Mouse (Mus musculus) intestine, embryonic 16.5 days (tissue): Measurements from ENCODE around the gene Sox18. TPM values are rescaled to one million over a fixed set of nuclear protein-coding genes. Genes with fewer than 3 reads are reported as not detected.

Experiments
- ATAC-seq: fragments of 200-750 bp; cut with Nextera tagmentation; 2 replicates; pipeline ENCODE4 v1.8.0; 2017; ENCODE audit warnings: moderate TSS enrichment, moderate library complexity
- H3K27ac ChIP-seq: fragments of 300-500 bp; sonication (generic); 2 replicates; pipeline ENCODE4 v1.5.1; 2014; ENCODE audit warnings: mild to moderate bottlenecking, low read length
- H3K27me3 ChIP-seq: fragments of 300-500 bp; sonication (generic); replicated peaks from 2 replicates; pipeline ENCODE4 v1.6.1; 2014; ENCODE audit warnings: low read length, control low read depth, mixed read lengths; ENCODE audit not compliant: control insufficient read depth, insufficient read depth
- H3K36me3 ChIP-seq: fragments of 300-500 bp; sonication (generic); 2 replicates; pipeline ENCODE4 v1.6.1; 2014; ENCODE audit warnings: low read length, control low read depth; ENCODE audit not compliant: control insufficient read depth, insufficient read depth
- H3K4me1 ChIP-seq: fragments of 300-500 bp; sonication (generic); 2 replicates; pipeline ENCODE4 v1.6.1; 2014; ENCODE audit warnings: low read length, control low read depth, mixed read lengths; ENCODE audit not compliant: control insufficient read depth, insufficient read depth
- H3K4me2 ChIP-seq: fragments of 300-500 bp; sonication (generic); 2 replicates; pipeline ENCODE4 v1.6.1; 2014; ENCODE audit warnings: low read depth, low read length, control low read depth
- H3K4me3 ChIP-seq: fragments of 300-500 bp; sonication (generic); 2 replicates; pipeline ENCODE4 v1.5.1; 2014; ENCODE audit warnings: mild to moderate bottlenecking, low read length
- H3K9ac ChIP-seq: fragments of 300-500 bp; sonication (generic); 2 replicates; pipeline ENCODE4 v1.6.1; 2014; ENCODE audit warnings: low read depth, low read length
- H3K9me3 ChIP-seq: fragments of 300-500 bp; sonication (generic); 2 replicates; pipeline ENCODE4 v1.6.1; 2016; ENCODE audit warnings: low read length, control low read depth; ENCODE audit not compliant: control insufficient read depth
- WGBS: fragments of 180-500 bp; shearing (Covaris S2); extraction: QIAGEN DNeasy Blood & Tissue Kit; methylation state at CpG from one replicate; pipeline ENCODE4 v1.1.7; 2014; 5-methylcytosine and 5-hydroxymethylcytosine counted together
- polyA plus RNA-seq: library from polyadenylated mRNA; unstranded; fragments of >200 nt; fragmentation: Nextera tagmentation; extraction: Ambion mirVana; gene quantifications from 2 replicates; pipeline ENCODE4 v1.2.1, GENCODE M21; 2015

Sox18 gene
- polyA plus RNA-seq, 1 experiment from 2014 or later: 30.1 TPM

GRCm38 (mm10) chr2:181684713-181685112 lies 13.3 kb upstream of the Sox18 start:
- ATAC-seq: no peak
- Histone ChIP-seq H3K4me2 (no peak overlapping the region), H3K36me3 (peaks cover 8% of the 10 kb centered on the region; the same call in 1 of the 2 replicates), H3K27ac (no peak overlapping the region), H3K9me3 (no peaks in the 10 kb centered on the region), H3K4me3 (no peak overlapping the region), H3K27me3 (no peaks in the 10 kb centered on the region), H3K4me1 (peaks cover 7% of the 10 kb centered on the region; the same call in 1 of the 2 replicates), H3K9ac (no peak overlapping the region)
- WGBS: 47% methylated on average over 1 of the region's 1 CpGs

- H3K36me3 ChIP-seq: peaks cover 5% of the 10 kb centered on the region; the same call in 1 of the 2 replicates
- H3K9me3 ChIP-seq: no peaks in the 10 kb centered on the region
- H3K27ac ChIP-seq: no peak overlapping the region
- no peaks in the 10 kb centered on the region for H3K27me3 ChIP-seq
- no peak for ATAC-seq
- WGBS: 69% methylated on average over 4 of the region's 4 CpGs
- H3K4me1 ChIP-seq: peaks cover 7% of the 10 kb centered on the region; the same call in 1 of the 2 replicates
- no peak overlapping the region for H3K4me2 ChIP-seq
- H3K4me3 ChIP-seq: no peak overlapping the region
- no peak overlapping the region for H3K9ac ChIP-seq
These were observed 11.9 kb upstream of the Sox18 start for GRCm38 (mm10) chr2:181683381-181683780.

GRCm38 (mm10) chr2:181681978-181682377 lies 10.5 kb upstream of the Sox18 start:
- no peak overlapping the region for H3K9ac ChIP-seq
- no peak for ATAC-seq
- 75% methylated on average over 1 of the region's 1 CpGs for WGBS

GRCm38 (mm10) chr2:181680716-181681117 lies 9.3 kb upstream of the Sox18 start:
- H3K9me3 ChIP-seq: no peaks in the 10 kb centered on the region
- ATAC-seq: peak; percentile 37
- WGBS: 18% methylated on average over 7 of the region's 7 CpGs
- no peaks in the 10 kb centered on the region for H3K36me3 ChIP-seq
- H3K27ac ChIP-seq: no peak overlapping the region; the same call in 1 of the 2 replicates
- H3K4me3 ChIP-seq: peak overlapping the region; percentile 77
- peaks cover 8% of the 10 kb centered on the region; the same call in 1 of the 2 replicates for H3K27me3 ChIP-seq
- H3K4me1 ChIP-seq: peaks cover 9% of the 10 kb centered on the region; the same call in 1 of the 2 replicates
- peak overlapping the region; percentile 90 for H3K4me2 ChIP-seq
- H3K9ac ChIP-seq: peak overlapping the region; percentile 86

More at GRCm38 (mm10) chr2:181681978-181682377, 10.5 kb upstream of the Sox18 start:
- Histone ChIP-seq H3K9me3 (no peaks in the 10 kb centered on the region), H3K4me2 (no peak overlapping the region), H3K27me3 (peaks cover 3% of the 10 kb centered on the region; the same call in 1 of the 2 replicates), H3K4me1 (peaks cover 7% of the 10 kb centered on the region; the same call in 1 of the 2 replicates), H3K27ac (no peak overlapping the region), H3K4me3 (no peak overlapping the region), H3K36me3 (no peaks in the 10 kb centered on the region; the same call in 1 of the 2 replicates)

- WGBS: under 1% methylated on average over 64 of the region's 69 CpGs
- no peaks in the 10 kb centered on the region for H3K36me3 ChIP-seq
- H3K9ac ChIP-seq: peak within 1 kb of the TSS; percentile 86
- peaks cover 10% of the 10 kb centered on the region; the same call in 1 of the 2 replicates for H3K27me3 ChIP-seq
- peak within 1 kb of the TSS; percentile 90 for H3K4me2 ChIP-seq
- peak within 1 kb of the TSS; percentile 4 for H3K27ac ChIP-seq
- peaks cover 13% of the 10 kb centered on the region for H3K4me1 ChIP-seq
- no peaks in the 10 kb centered on the region for H3K9me3 ChIP-seq
- peak within 1 kb of the TSS; percentile 77 for H3K4me3 ChIP-seq
- peak; percentile 54 for ATAC-seq
These were observed 8.7 kb upstream of the Sox18 start, which contains the start of gene Tcea2 for GRCm38 (mm10) chr2:181679951-181680715. Gene Tcea2, plus strand, starts transcription at chr2:181680310.

- WGBS: 30% methylated on average over 1 of the region's 1 CpGs
- Histone ChIP-seq H3K4me3 (no peak overlapping the region), H3K4me2 (no peak overlapping the region), H3K4me1 (peaks cover 13% of the 10 kb centered on the region), H3K36me3 (no peaks in the 10 kb centered on the region), H3K9ac (no peak overlapping the region), H3K9me3 (no peaks in the 10 kb centered on the region), H3K27me3 (peaks cover 16% of the 10 kb centered on the region; the same call in 1 of the 2 replicates), H3K27ac (no peak overlapping the region)
- ATAC-seq: peak; percentile 78
These were observed 7.3 kb upstream of the Sox18 start for GRCm38 (mm10) chr2:181678780-181679179.

- no peak overlapping the region for H3K4me2 ChIP-seq
- 60% methylated on average over 3 of the region's 3 CpGs for WGBS
- H3K4me1 ChIP-seq: peaks cover 13% of the 10 kb centered on the region
- no peaks in the 10 kb centered on the region for H3K36me3 ChIP-seq
- no peaks in the 10 kb centered on the region for H3K9me3 ChIP-seq
- H3K27ac ChIP-seq: peak overlapping the region; percentile 6; the same call in 1 of the 2 replicates
- ATAC-seq: no peak
- H3K9ac ChIP-seq: no peak overlapping the region
- H3K27me3 ChIP-seq: peaks cover 25% of the 10 kb centered on the region
- no peak overlapping the region for H3K4me3 ChIP-seq
These were observed 6.3 kb upstream of the Sox18 start for GRCm38 (mm10) chr2:181677755-181678098.

GRCm38 (mm10) chr2:181677096-181677754 lies 5.8 kb upstream of the Sox18 start:
- H3K27ac ChIP-seq: peak overlapping the region; percentile 30
- no peak for ATAC-seq
- H3K9me3 ChIP-seq: no peaks in the 10 kb centered on the region
- no peak overlapping the region for H3K4me2 ChIP-seq
- H3K4me1 ChIP-seq: peaks cover 13% of the 10 kb centered on the region
- H3K4me3 ChIP-seq: no peak overlapping the region
- peaks cover 30% of the 10 kb centered on the region for H3K27me3 ChIP-seq
- WGBS: 68% methylated on average over 5 of the region's 5 CpGs
- H3K36me3 ChIP-seq: no peaks in the 10 kb centered on the region
- 0 out of 2 replicates have a peak overlapping the region, but pooled peaks have one; percentile 8 for H3K9ac ChIP-seq

GRCm38 (mm10) chr2:181676424-181676823 lies 5.0 kb upstream of the Sox18 start:
- H3K9ac ChIP-seq: no peak overlapping the region
- H3K36me3 ChIP-seq: no peaks in the 10 kb centered on the region
- no peaks in the 10 kb centered on the region for H3K9me3 ChIP-seq
- no peak for ATAC-seq
- peaks cover 38% of the 10 kb centered on the region for H3K27me3 ChIP-seq
- H3K4me1 ChIP-seq: peaks cover 15% of the 10 kb centered on the region
- H3K27ac ChIP-seq: no peak overlapping the region
- WGBS: 51% methylated on average over 2 of the region's 2 CpGs
- no peak overlapping the region for H3K4me2 ChIP-seq
- H3K4me3 ChIP-seq: no peak overlapping the region
